Mouse (Mus musculus) bone marrow macrophage, adult 2 months (primary cell): ENCODE results near the gene Zdhhc7.

Source experiments
- CTCF ChIP-seq: IDR thresholded peaks from 2 replicates; pipeline ENCODE4 v1.5.1; 2012; ENCODE audit warnings: low read depth, mild to moderate bottlenecking, low read length, moderate library complexity
- POLR2A ChIP-seq: IDR thresholded peaks from 2 replicates; pipeline ENCODE4 v1.6.1; 2012; ENCODE audit warnings: mild to moderate bottlenecking, low read depth, low read length, borderline replicate concordance

DNA sequence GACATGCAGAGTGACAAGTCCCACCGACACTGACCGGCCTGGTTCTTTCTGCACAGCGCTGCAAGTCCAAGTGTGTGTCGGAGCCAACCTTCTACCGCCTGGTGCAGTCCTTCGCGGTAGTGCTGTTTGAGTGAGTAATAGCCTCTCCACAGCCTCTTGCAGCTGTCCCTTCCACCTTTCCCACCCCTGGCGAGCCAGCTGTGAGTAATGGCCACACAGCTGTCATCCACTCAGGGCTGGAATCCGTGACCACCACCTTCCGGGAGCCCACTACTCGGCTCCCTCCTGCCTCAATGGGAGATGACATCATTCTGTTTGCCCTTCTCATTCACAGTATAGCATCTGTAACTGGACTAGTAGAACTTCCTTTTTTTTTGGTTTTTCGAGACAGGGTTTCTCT is 48.7 kb upstream of the Zdhhc7 start:
- TF ChIP-seq POLR2A, result no peak
- TF ChIP-seq CTCF, result no peak
